Mouse (Mus musculus) cerebellum, adult 2 months (tissue): ENCODE results near the gene Mthfd1.

Experiments
- CTCF ChIP-seq: fragments of 200-500 bp; IDR thresholded peaks from 2 replicates; pipeline ENCODE4 v1.5.1; 2011; ENCODE audit warnings: low read depth, mild to moderate bottlenecking, control low read depth, low read length, moderate library complexity, borderline replicate concordance; ENCODE audit not compliant: insufficient read depth
- POLR2A ChIP-seq: fragments of 200-500 bp; IDR thresholded peaks from 2 replicates; pipeline ENCODE4 v1.6.1; 2011; ENCODE audit warnings: low read length, control low read depth, borderline replicate concordance; ENCODE audit not compliant: insufficient read depth

DNA sequence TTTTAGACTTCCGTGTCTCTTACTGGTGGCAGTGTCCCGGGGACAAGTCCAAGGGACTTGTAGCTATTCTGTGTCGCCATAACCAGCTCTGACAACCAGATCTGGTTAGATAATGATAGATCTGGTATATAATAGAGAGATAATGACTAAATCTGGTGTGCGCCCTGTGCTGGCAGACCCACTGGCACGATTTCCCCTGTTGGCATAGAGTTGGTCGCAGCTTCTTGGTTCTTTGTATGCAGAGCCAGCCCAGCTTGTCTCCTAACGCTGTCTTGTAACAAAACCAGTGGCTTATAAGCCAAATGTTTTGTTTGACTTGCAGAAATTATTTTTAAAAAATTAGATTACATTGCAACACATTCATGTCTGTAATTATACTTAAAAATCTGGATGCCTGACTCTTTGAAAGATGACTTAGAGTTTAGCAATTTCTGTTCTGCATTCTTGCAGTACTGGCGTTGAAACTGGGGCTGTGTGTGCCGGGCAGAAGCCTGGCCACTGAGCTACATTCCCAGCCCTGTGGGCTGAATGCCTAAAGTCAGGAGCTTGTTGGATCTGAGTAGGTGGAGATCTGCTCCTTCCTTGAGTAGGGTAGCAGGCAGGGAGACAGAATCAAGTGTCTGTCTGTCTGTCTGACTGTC lies 9.3 kb downstream of the Mthfd1 start:
- TF ChIP-seq CTCF (no peak), POLR2A (no peak)
